Mouse (Mus musculus): Measurements from ENCODE around the gene Lsamp.

The Lsamp gene

GRCm38 (mm10) chr16:41777586-41777985, 1793.4 kb downstream of the Lsamp start:
- no peak for DNase-seq (ENCODE audit: low spot score)

GRCm38 (mm10) chr16:41785600-41785999, 1801.4 kb downstream of the Lsamp start:
- DNase-seq (ENCODE audit: low spot score), result no peak

DNA sequence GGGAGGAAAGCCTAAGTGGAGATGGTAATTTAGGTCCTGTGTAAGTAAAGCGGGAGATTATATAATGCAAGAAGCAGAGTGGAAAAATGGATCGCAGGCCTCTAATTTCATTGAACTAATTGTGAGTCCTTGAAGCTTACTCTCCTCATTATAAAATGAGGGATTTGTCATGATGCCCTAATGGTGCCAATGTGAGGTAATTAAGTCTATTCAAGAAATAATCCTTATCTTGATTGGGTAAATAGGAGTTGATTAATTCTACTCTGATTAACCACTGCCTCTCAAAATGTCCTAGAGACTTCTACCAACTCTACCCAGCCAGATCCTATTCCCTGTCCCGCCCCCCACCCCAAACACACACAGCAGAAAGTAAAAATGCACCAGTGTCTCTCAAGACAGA, 1802.5 kb downstream of the Lsamp start:
- no peak for DNase-seq (ENCODE audit: low spot score)

DNA sequence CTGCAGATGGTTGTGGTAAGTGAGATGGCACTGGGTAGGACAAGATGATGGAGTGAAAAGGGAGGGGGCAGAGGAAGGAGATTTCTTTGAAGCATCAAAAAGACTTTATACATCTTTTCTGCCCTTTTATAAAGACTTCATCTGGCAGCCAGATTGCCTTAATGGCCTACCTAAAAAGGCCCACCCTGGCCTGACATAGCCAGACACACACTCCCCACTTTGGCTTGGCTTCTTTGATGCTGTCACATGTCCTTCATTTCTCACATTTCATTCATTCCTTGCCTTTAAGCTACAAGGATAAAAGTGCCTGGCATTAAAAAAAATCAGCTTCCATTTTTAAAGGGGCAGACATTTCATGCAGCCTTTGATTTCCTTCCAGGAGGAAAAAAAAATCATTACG, 1803.0 kb downstream of the Lsamp start:
- no peak for DNase-seq (ENCODE audit: low spot score)

DNA sequence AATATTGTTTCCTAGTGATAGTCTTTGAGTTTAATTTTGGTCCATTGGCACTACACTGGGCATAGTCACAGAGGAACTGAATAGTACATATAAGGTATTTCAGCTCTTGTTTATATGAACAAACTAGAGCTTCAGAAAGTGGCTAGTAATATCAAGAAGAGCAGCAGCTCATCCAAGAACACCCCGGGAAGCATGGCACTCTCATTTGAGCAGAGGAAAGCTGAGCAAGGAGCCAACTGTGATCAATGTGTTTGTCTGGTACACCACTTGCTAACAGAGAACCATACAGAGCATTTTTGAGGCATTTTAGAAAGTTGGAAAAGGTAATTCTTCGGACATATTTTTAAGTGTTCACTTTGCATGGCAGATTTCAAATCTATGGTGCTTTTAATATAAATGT, 1805.9 kb downstream of the Lsamp start:
- no peak for DNase-seq (ENCODE audit: low spot score)

DNA sequence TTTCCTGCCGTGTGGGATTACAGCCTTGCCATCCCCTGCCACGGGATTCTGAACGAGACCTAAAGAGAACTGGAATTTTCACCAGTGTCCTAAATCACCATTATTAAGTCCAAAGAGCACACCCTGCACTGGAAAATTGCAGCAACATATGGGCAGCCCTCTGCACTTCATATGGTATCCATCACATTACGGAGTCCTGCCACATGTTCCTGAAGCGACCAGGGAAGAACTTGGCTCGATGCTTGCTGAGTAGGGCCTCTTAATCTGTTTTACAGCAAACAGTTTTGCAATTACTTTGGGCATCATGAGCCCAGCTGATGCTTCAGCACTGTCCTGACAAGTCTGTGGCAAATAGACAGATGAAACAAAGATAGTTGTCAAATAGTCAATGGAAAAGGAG, 1836.2 kb downstream of the Lsamp start:
- DNase-seq (ENCODE audit: low spot score), result no peak

DNA sequence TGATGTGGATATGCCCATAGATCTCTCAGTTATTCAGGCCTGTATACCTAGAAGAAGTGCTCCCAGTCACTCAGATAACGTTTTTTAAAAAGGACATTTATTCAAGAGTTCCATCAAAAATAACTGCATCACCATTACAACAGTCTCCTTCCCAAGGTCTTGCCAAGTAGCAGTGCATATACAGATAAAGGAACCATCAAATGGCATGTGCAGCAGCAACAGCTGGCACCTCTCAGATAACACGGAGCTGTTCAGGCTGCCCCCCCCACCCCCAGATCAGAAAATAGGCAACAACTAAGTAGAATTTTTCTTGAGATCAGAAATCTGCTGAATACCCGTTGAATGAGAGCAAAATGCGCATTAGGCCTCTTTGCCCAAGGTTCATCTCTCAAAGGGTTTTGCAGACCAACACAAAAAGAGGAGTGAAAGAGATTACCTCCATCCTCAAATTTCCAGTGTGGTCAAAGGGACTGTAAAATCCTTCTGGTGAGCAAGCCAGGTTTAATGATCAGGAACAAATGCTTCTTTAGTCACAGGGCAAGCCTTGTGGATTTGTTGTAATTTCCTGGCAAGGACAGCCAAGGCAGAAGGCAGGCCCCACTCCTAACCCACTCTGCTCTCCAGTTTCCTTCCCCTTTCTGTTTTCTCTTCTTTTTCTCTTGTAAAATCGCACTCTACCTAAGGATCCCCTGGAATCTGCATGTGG, 1842.9 kb downstream of the Lsamp start:
- no peak for DNase-seq (ENCODE audit: low spot score)

DNA sequence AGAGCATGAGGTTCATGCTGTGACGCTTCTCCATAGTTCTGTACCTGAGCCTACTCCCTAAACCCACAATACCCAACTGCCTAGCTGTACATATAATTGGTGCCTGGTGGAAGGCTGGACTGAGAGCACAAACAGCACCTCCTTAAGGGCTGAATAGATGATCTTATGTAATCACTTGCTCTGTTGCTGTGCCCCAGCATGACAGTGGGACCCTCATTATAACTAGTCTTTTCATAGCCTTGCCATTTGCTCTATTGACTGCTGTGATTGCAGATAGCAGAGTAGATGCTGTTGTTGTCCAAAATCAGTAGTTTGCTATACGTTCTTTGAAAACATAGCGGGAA, 1843.4 kb downstream of the Lsamp start:
- DNase-seq (ENCODE audit: low spot score), result no peak

DNA sequence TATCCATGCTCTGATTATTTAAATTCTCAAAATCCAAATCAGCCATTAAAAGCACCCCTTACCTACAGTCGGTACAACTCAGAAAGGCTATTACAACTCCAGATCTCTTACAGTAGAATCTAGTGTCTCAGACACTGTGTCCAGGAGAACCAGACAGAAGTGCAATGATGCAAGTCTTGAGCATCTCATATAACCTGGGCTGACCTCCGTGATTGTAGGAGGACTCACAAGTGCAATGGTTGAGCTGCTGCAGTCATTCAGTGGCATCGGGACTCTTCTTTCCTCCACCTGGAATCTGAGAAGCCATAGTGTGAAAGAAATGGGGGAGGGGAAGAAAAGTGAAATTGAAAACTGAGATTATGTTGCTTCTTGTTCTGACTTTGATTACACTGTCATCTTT, 1850.5 kb downstream of the Lsamp start:
- DNase-seq (ENCODE audit: low spot score), result no peak

GRCm38 (mm10) chr16:41835745-41836144, 1851.6 kb downstream of the Lsamp start:
- DNase-seq (ENCODE audit: low spot score), result no peak

DNA sequence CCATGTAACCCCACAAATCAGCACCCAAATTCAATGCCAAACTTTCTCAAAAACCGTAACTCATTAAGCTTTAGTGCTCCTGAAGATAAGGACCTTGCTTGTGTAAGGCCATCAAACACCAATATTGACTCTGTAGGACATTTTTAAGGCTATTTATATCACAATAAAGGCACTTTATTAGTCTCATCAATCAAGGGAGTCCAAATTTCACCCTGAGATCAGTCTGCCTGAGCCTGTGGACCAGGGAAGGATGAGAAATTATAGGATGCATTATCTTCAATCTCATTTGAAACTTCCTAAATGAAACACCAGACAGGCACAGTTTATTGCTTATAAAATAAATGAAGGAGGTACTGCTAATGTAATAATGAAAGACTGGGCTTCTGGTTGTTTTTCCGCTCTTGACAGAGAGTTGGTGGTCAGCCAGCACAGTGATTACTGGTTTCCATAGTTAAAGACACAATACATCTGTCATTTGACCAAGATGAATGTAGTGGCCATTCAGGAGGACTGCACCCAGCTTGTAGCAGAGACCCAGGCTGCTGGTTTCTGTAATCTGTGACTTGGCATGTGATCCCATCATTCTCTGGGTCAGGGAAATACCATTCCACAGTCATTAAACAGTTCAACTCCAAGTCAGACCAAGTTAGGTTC, 1855.7 kb downstream of the Lsamp start:
- no peak for DNase-seq (ENCODE audit: low spot score)

DNA sequence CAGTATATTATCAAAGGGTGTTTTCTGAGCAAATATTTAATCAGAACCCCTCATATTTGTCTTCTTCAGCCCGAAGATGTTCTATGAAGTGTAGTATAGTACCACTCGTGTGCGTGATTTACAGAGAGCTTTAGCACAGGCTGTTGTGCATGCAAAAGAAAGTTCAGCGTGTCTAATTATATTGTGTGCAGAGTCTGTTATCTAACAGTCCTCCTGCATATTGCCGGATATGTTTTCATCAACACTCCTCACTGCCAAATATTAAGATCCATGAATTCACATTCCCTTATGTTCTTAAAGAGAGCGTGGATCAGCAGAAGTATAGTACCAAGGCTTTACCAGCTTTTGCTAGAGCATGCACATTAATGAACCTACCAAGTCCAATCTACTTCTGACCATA, 1862.7 kb downstream of the Lsamp start:
- no peak for DNase-seq (ENCODE audit: low spot score)

DNA sequence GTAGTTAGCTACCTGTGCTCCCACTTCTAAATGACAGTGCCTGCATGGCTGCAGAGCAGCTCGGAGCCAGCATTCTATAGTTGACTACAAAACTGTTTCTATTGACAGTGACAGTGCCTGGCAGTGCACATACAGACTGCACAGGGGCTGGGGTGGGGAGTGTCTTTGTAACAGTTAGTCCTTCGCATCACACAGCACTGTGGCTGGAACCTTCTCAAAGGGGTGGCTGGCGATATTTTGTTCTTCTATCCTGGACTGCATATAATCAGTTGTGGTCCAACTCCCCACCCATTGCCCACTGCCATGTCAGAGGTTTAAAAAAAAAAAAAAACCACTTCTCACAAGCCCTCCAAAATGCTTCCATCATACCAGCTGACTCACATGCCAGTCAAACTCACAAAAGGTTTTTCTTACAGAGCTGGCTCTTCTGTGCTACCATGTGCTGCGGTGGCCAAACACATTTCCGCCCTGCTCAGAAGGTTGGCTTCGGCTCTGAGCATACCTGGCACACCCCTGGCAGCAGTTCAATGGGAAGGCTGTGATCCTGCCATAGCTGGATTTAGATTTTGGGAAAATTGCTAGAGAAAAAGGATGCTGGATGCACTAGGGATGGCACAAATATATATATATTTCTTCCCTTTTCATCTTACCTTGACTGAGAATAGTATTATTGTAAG, 1887.9 kb downstream of the Lsamp start:
- DNase-seq (ENCODE audit: low spot score), result no peak

GRCm38 (mm10) chr16:41888546-41889165, 1904.5 kb downstream of the Lsamp start:
- DNase-seq (ENCODE audit: low spot score), result no peak

- DNase-seq (ENCODE audit: low spot score), result no peak
Observed at GRCm38 (mm10) chr16:41900783-41901182, 1916.6 kb downstream of the Lsamp start.

DNA sequence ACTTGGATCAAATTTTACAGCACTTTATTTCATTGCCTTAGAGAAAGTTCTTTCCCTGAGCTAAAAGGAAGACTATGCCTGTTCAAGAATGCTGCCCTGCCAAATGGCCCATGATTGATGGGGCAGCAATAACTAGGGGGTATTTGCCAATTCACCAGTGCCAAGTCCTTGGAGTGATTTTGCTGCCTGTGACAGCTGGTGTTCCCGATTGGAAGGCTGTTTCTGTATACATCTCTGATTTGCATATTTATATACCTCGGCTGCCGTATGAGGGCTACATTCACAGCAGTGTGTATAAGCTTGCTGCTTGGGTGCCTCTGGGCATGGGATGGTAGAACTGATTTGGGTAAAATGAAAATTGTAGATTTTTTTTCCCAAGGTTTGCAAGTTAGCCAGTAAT, 1919.5 kb downstream of the Lsamp start:
- no peak for DNase-seq (ENCODE audit: low spot score)

GRCm38 (mm10) chr16:41912584-41913193, 1928.5 kb downstream of the Lsamp start:
- no peak for DNase-seq (ENCODE audit: low spot score)

- DNase-seq (ENCODE audit: low spot score), result no peak
Observed at GRCm38 (mm10) chr16:41913346-41913745, 1929.2 kb downstream of the Lsamp start.

DNA sequence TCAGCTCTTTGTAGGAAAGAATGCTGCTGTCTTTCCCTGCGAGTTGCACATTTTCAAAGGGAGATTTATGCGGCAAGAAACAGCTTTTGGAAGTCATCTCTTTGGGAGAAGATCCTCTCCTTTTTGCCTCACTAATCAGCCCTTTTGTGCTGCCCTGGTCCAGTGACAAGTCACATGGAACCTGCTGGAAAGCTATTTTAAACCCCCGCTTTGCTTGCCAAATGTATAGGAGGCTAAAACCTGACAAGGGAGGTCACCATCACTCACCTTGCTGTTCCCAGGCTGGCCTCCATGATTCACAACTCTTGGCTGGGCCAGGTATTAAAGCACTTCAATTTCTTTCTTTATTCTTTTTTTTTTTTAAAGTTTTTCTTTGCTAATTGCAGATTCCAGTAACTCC, 1932.2 kb downstream of the Lsamp start:
- no peak for DNase-seq (ENCODE audit: low spot score)

- DNase-seq (ENCODE audit: low spot score), result no peak
Observed at GRCm38 (mm10) chr16:41917057-41917821, 1933.1 kb downstream of the Lsamp start.

DNA sequence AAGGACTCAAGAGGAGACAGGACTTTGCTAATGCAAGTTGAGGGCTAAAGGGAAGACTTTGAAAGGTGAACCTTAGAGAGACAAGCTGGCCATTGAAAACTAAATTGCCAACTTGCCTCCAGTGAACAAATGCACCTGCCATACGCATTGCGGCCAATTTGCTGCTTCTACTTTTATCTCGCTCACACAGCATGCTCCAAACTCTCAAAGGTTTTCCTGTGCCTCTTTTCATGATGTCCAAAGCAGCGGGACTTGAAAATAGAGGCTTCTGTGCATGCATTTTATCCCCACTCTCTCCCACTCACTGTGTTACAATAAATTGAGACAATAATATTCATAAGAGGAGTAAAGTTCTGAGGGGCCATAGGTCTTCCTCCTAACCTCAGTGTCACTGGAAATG, 1945.4 kb downstream of the Lsamp start:
- no peak for DNase-seq (ENCODE audit: low spot score)

- no peak for DNase-seq (ENCODE audit: low spot score)
Observed at GRCm38 (mm10) chr16:41935701-41936100, 1951.5 kb downstream of the Lsamp start.

All from c-Kit-positive CD71-positive TER-119-positive erythroid progenitor cells, embryonic 14.5 days (primary cell).